Mouse (Mus musculus): ENCODE data around the gene Rasl2-9.
"Not testable (repeated sequence)": the region's sequence is repeated elsewhere in the genome, so short reads cannot be mapped to it uniquely, and the experiment has no call there.

Gene Rasl2-9

GRCm38 (mm10) chr7:5080815-5081214 lies 44.9 kb downstream of the Rasl2-9 start:
- ATAC-seq (ENCODE audit: low TSS enrichment): no peak; the same call in 1 of the 2 replicates

- peak; percentile 98 for ATAC-seq (ENCODE audit: low TSS enrichment)
Measured at GRCm38 (mm10) chr7:5080010-5080751, 45.6 kb downstream of the Rasl2-9 start, which contains the start of gene Epn1. TSS of gene Epn1 (plus strand) at chr7:5080235.

GRCm38 (mm10) chr7:5079365-5080009 lies 46.3 kb downstream of the Rasl2-9 start:
- not testable (repeated sequence) for ATAC-seq (ENCODE audit: low TSS enrichment)

GRCm38 (mm10) chr7:5076931-5077330 lies 48.8 kb downstream of the Rasl2-9 start:
- ATAC-seq (ENCODE audit: low TSS enrichment): no peak

- no peak for ATAC-seq (ENCODE audit: low TSS enrichment)
Measured at GRCm38 (mm10) chr7:5074984-5075383, 50.8 kb downstream of the Rasl2-9 start.

Data from frontal cortex, adult (tissue).